Mouse (Mus musculus): ENCODE measurements around the gene Sugct.

GRCm38 (mm10) chr13:17638008-17638407 lies 57.3 kb downstream of the Sugct start:
- TF ChIP-seq CTCF (IDR thresholded peaks at IDR 0.05; ENCODE audit: low read depth, low read length) (no peak), POLR2A (IDR thresholded peaks at IDR 0.05; ENCODE audit: extremely low read depth, insufficient read depth, low read length) (no peak)
